Mouse (Mus musculus) stomach, postnatal 0 days (tissue): ENCODE data around the gene Bmpr1a. TPM values are rescaled to one million over a fixed set of nuclear protein-coding genes. Genes with fewer than 3 reads are reported as not detected.

Source experiments
- ATAC-seq: fragments of 200-750 bp; cut with Nextera tagmentation; 2 replicates; pipeline ENCODE4 v1.8.0; 2017; ENCODE audit not compliant: low FRiP score, low TSS enrichment
- DNase-seq: peaks from one replicate; pipeline ENCODE4 v3.0.0-alpha.2; 2016; ENCODE audit warnings: low spot score
- H3K27ac ChIP-seq: fragments of 300-500 bp; sonication (generic); replicated peaks from 2 replicates; pipeline ENCODE4 v1.5.1; 2014; ENCODE audit warnings: mild to moderate bottlenecking, control low read depth
- H3K27me3 ChIP-seq: fragments of 300-500 bp; sonication (generic); 2 replicates; pipeline ENCODE4 v1.6.1; 2014; ENCODE audit warnings: low read length; ENCODE audit not compliant: control insufficient read depth, insufficient read depth
- H3K36me3 ChIP-seq: fragments of 300-500 bp; sonication (generic); 2 replicates; pipeline ENCODE4 v1.6.1; 2014; ENCODE audit warnings: low read length, mixed read lengths; ENCODE audit not compliant: control insufficient read depth, insufficient read depth
- H3K4me1 ChIP-seq: fragments of 300-500 bp; sonication (generic); replicated peaks from 2 replicates; pipeline ENCODE4 v1.6.1; 2014; ENCODE audit warnings: antibody characterized with exemption; ENCODE audit not compliant: control insufficient read depth, insufficient read depth
- H3K4me2 ChIP-seq: fragments of 300-500 bp; sonication (generic); replicated peaks from 2 replicates; pipeline ENCODE4 v1.6.1; 2014; ENCODE audit warnings: low read depth, mild to moderate bottlenecking, control low read depth, moderate library complexity
- H3K4me3 ChIP-seq: fragments of 300-500 bp; sonication (generic); 2 replicates; pipeline ENCODE4 v1.5.1; 2014; ENCODE audit warnings: low read depth, low read length, control low read depth
- H3K9ac ChIP-seq: fragments of 300-500 bp; sonication (generic); 2 replicates; pipeline ENCODE4 v1.6.1; 2014; ENCODE audit warnings: mild to moderate bottlenecking, low read length, control low read depth, mixed read lengths
- H3K9me3 ChIP-seq: fragments of 300-500 bp; sonication (generic); 2 replicates; pipeline ENCODE4 v1.6.1; 2016; ENCODE audit warnings: low read length; ENCODE audit not compliant: control insufficient read depth
- CTCF ChIP-seq: IDR thresholded peaks from 2 replicates; pipeline ENCODE4 v1.5.1; 2016; ENCODE audit warnings: antibody characterized with exemption, low read depth, mild to moderate bottlenecking, moderate library complexity
- EP300 ChIP-seq: optimal IDR thresholded peaks from 2 replicates; pipeline ENCODE3; 2016; ENCODE audit warnings: antibody characterized with exemption
- WGBS: fragments of 180-500 bp; shearing (Covaris S2); extraction: QIAGEN DNeasy Blood & Tissue Kit; methylation state at CpG from one replicate; pipeline ENCODE4 v1.1.7; 2014; 5-methylcytosine and 5-hydroxymethylcytosine counted together
- polyA plus RNA-seq: library from polyadenylated mRNA; unstranded; fragments of >200 nt; fragmentation: Nextera tagmentation; extraction: Ambion mirVana; gene quantifications from 2 replicates; pipeline ENCODE4 v1.2.1, GENCODE M21; 2015

Bmpr1a gene
- polyA plus RNA-seq, 1 experiment from 2014 or later: 27.0 TPM

DNA sequence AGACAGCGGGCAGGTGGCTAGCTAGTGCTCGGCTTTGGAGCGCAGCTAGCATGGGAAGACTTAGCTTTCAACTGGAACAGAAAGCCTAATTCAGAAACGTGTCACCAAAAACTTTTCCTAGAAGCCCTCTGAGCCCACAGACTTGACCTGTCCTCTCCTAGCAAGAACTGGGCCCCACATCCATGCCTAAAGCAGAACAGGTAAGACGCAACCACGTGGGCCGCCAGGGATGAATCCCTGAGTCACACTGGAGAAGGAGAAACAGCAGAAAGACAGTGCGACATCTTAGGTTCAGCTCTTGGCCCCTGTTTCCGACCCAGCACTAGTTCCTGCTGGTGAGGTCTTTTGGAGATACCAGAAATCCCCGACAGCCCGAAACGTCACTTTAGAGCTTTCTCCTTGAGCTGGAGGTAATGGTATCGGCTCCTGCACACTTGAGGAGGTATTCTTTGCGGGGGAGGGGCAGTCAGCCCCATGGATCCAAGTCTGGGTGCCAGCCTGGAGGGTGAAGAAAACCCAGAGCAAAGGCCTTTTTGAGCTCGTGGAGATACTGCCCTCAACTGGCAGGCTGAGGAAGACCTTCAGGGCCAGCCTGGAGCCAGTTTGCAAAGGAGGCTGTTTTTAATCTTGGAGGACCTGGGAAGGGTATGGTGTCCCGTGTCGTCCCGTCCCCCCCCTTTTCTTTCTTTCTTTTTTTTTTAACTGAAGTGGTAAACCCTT lies 140.3 kb downstream of the Bmpr1a start:
- ATAC-seq: peak; percentile 62
- Histone ChIP-seq H3K27me3 (no peaks in the 10 kb centered on the region), H3K36me3 (no peaks in the 10 kb centered on the region), H3K4me1 (no peaks in the 10 kb centered on the region), H3K9me3 (no peaks in the 10 kb centered on the region), H3K4me2 (peak overlapping the region; percentile 76), H3K4me3 (peak overlapping the region; percentile 38), H3K27ac (peak overlapping the region; percentile 88), H3K9ac (peak overlapping the region; percentile 57)
- DNase-seq: peak; percentile 77
- 40% methylated on average over 18 of the region's 18 CpGs for WGBS
- TF ChIP-seq EP300: peak; percentile 5
- peak; percentile 84 for TF ChIP-seq CTCF

DNA sequence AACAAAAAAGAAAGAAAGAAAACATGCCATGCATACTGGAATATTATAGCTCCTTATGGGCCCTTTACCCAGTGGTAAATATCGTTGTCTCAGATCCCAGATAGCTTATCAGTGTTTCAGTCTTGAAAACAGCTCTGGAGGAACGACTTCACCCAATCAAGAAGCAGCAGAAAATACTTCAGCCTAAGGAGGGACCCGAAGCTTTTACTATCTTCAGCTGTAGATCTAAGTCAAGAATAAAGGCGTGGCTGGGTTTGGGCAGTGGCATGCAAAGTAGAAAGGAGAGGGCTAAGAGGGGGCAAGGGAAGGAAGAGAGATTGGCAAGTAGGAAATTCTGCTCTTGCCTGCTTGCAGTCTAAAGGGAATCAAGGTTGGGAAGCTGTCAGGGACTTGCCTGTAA lies 141.0 kb downstream of the Bmpr1a start:
- TF ChIP-seq CTCF: no peak
- TF ChIP-seq EP300: no peak
- DNase-seq (no peak), ATAC-seq (no peak)
- Histone ChIP-seq H3K4me3 (no peak overlapping the region), H3K27ac (peak overlapping the region; percentile 88; the same call in 1 of the 2 replicates), H3K9me3 (no peaks in the 10 kb centered on the region), H3K4me2 (no peak overlapping the region), H3K9ac (no peak overlapping the region), H3K27me3 (no peaks in the 10 kb centered on the region), H3K36me3 (no peaks in the 10 kb centered on the region), H3K4me1 (peaks cover 3% of the 10 kb centered on the region; the same call in 1 of the 2 replicates)
- 42% methylated on average over 4 of the region's 4 CpGs for WGBS

Other genes starting within 250 kb of the Bmpr1a start
- 4.1 TPM in 2 replicates for gene Shld2, start 192.8 kb downstream of the Bmpr1a start, polyA plus RNA-seq
- gene Glud1, start 192.6 kb downstream of the Bmpr1a start, polyA plus RNA-seq: 48.8 and 49.4 TPM in 2 replicates
- 793 and 847 TPM in 2 replicates for gene Fam25c, start 147.9 kb downstream of the Bmpr1a start, polyA plus RNA-seq
- 29.0 and 29.7 TPM in 2 replicates for gene Sncg, start 128.6 kb downstream of the Bmpr1a start, polyA plus RNA-seq
- gene Mmrn2, start 127.9 kb downstream of the Bmpr1a start, polyA plus RNA-seq: 4.1 TPM in 2 replicates
- not detected in 2 replicates for gene 9230112D13Rik, start 19.5 kb upstream of the Bmpr1a start, polyA plus RNA-seq
- gene Ldb3, start 85.3 kb upstream of the Bmpr1a start, polyA plus RNA-seq: 1.6 and 1.7 TPM in 2 replicates
- not detected in 2 replicates for gene Opn4, start 96.8 kb upstream of the Bmpr1a start, polyA plus RNA-seq
- gene Wapl, start 170.6 kb upstream of the Bmpr1a start, polyA plus RNA-seq: 15.8 and 16.0 TPM in 2 replicates